Mouse (Mus musculus): ENCODE results near the gene Acox2.

Gene Acox2

GRCm38 (mm10) chr14:8244211-8244611 is 14.9 kb downstream of the Acox2 start:
- WGBS: 86% methylated on average over 5 of the region's 5 CpGs

- 80% methylated on average over 8 of the region's 8 CpGs for WGBS
Observed at GRCm38 (mm10) chr14:8243136-8243888, 15.8 kb downstream of the Acox2 start.

GRCm38 (mm10) chr14:8242388-8242920 is 16.7 kb downstream of the Acox2 start:
- WGBS: 71% methylated on average over 5 of the region's 5 CpGs

- 75% methylated on average over 1 of the region's 1 CpGs for WGBS
Observed at GRCm38 (mm10) chr14:8233252-8233651, 25.9 kb downstream of the Acox2 start.

- WGBS: 87% methylated on average over 6 of the region's 6 CpGs
Observed at GRCm38 (mm10) chr14:8232155-8232910, 26.8 kb downstream of the Acox2 start.

- WGBS: 76% methylated on average over 9 of the region's 9 CpGs
Observed at GRCm38 (mm10) chr14:8229367-8230019, 29.7 kb downstream of the Acox2 start.

- 77% methylated on average over 2 of the region's 2 CpGs for WGBS
Observed at GRCm38 (mm10) chr14:8224805-8225204, 34.3 kb downstream of the Acox2 start.

GRCm38 (mm10) chr14:8223506-8224293 is 35.5 kb downstream of the Acox2 start:
- 83% methylated on average over 10 of the region's 10 CpGs for WGBS

GRCm38 (mm10) chr14:8222561-8222960 is 36.6 kb downstream of the Acox2 start:
- WGBS: 95% methylated on average over 16 of the region's 16 CpGs

GRCm38 (mm10) chr14:8220912-8221311 is 38.2 kb downstream of the Acox2 start:
- WGBS: over 99% methylated on average over 2 of the region's 2 CpGs

GRCm38 (mm10) chr14:8220306-8220705 is 38.8 kb downstream of the Acox2 start:
- 70% methylated on average over 7 of the region's 7 CpGs for whole genome bisulfite sequencing

GRCm38 (mm10) chr14:8219876-8220275 is 39.3 kb downstream of the Acox2 start:
- WGBS: 71% methylated on average over 11 of the region's 11 CpGs

- WGBS: 54% methylated on average over 10 of the region's 10 CpGs
Observed at GRCm38 (mm10) chr14:8218730-8219380, 40.3 kb downstream of the Acox2 start.

GRCm38 (mm10) chr14:8218238-8218637 is 40.9 kb downstream of the Acox2 start:
- 42% methylated on average over 7 of the region's 7 CpGs for WGBS

- WGBS: 46% methylated on average over 5 of the region's 5 CpGs
Observed at GRCm38 (mm10) chr14:8216100-8216499, 43.1 kb downstream of the Acox2 start.

- WGBS: 21% methylated on average over 21 of the region's 21 CpGs
Observed at GRCm38 (mm10) chr14:8215208-8215778, 43.9 kb downstream of the Acox2 start.

GRCm38 (mm10) chr14:8214299-8215207 is 44.6 kb downstream of the Acox2 start:
- 2% methylated on average over 61 of the region's 63 CpGs for WGBS

- under 1% methylated on average over 49 of the region's 49 CpGs for WGBS
Observed at GRCm38 (mm10) chr14:8213803-8214224, 45.3 kb downstream of the Acox2 start, which contains the start of gene Kctd6. Gene Kctd6 (plus strand): TSS chr14:8214140.

- WGBS: 92% methylated on average over 2 of the region's 2 CpGs
Observed at GRCm38 (mm10) chr14:8212996-8213395, 46.2 kb downstream of the Acox2 start.
